Mouse (Mus musculus): ENCODE results near the gene Aldh1a3. TPM values are rescaled to one million over a fixed set of nuclear protein-coding genes. Genes with fewer than 3 reads are reported as not detected.

The Aldh1a3 gene
- polyA plus RNA-seq, 1 experiment from 2014 or later: 27.8 TPM

GRCm38 (mm10) chr7:66346959-66347663 lies 80.2 kb downstream of the Aldh1a3 start:
- H3K9ac ChIP-seq: no peak overlapping the region
- ATAC-seq (ENCODE audit: insufficient number of reproducible peaks, low FRiP score, low TSS enrichment, low read depth): no peak
- no peaks in the 10 kb centered on the region for H3K36me3 ChIP-seq
- 57% methylated on average over 9 of the region's 9 CpGs for WGBS
- no peak overlapping the region for H3K4me2 ChIP-seq (replicated peaks)
- no peaks in the 10 kb centered on the region for H3K27me3 ChIP-seq
- no peaks in the 10 kb centered on the region for H3K9me3 ChIP-seq (replicated peaks)
- no peak overlapping the region for H3K4me3 ChIP-seq (replicated peaks)
- 0 out of 2 replicates have a peak, but pooled peaks cover 2% of the 10 kb centered on the region for H3K4me1 ChIP-seq
- H3K27ac ChIP-seq (replicated peaks): no peak overlapping the region

- ATAC-seq (ENCODE audit: insufficient number of reproducible peaks, low FRiP score, low TSS enrichment, low read depth): no peak
- Histone ChIP-seq H3K4me3 (replicated peaks) (no peak overlapping the region), H3K4me2 (replicated peaks) (no peak overlapping the region), H3K4me1 (0 out of 2 replicates have a peak, but pooled peaks cover 9% of the 10 kb centered on the region), H3K36me3 (no peaks in the 10 kb centered on the region), H3K27me3 (no peaks in the 10 kb centered on the region), H3K9me3 (replicated peaks) (no peaks in the 10 kb centered on the region), H3K27ac (replicated peaks) (no peak overlapping the region), H3K9ac (no peak overlapping the region)
- 79% methylated on average over 5 of the region's 5 CpGs for WGBS
Observed at GRCm38 (mm10) chr7:66343307-66343706, 84.0 kb downstream of the Aldh1a3 start.

- H3K9ac ChIP-seq: no peak overlapping the region
- H3K27me3 ChIP-seq: no peaks in the 10 kb centered on the region
- no peak overlapping the region for H3K4me3 ChIP-seq (replicated peaks)
- H3K9me3 ChIP-seq (replicated peaks): no peaks in the 10 kb centered on the region
- H3K4me2 ChIP-seq (replicated peaks): no peak overlapping the region
- H3K27ac ChIP-seq (replicated peaks): no peak overlapping the region
- WGBS: 77% methylated on average over 6 of the region's 6 CpGs
- no peaks in the 10 kb centered on the region for H3K36me3 ChIP-seq
- no peak for ATAC-seq (ENCODE audit: insufficient number of reproducible peaks, low FRiP score, low TSS enrichment, low read depth)
- 0 out of 2 replicates have a peak, but pooled peaks cover 9% of the 10 kb centered on the region for H3K4me1 ChIP-seq
Observed at GRCm38 (mm10) chr7:66342831-66343230, 84.5 kb downstream of the Aldh1a3 start.

- no peaks in the 10 kb centered on the region for H3K27me3 ChIP-seq
- no peaks in the 10 kb centered on the region for H3K36me3 ChIP-seq
- 0 out of 2 replicates have a peak, but pooled peaks cover 8% of the 10 kb centered on the region for H3K4me1 ChIP-seq
- H3K4me2 ChIP-seq (replicated peaks): no peak overlapping the region
- no peak overlapping the region for H3K4me3 ChIP-seq (replicated peaks)
- no peak overlapping the region for H3K27ac ChIP-seq (replicated peaks)
- H3K9ac ChIP-seq: no peak overlapping the region
- 42% methylated on average over 4 of the region's 4 CpGs for WGBS
- ATAC-seq (ENCODE audit: insufficient number of reproducible peaks, low FRiP score, low TSS enrichment, low read depth): no peak
- no peaks in the 10 kb centered on the region for H3K9me3 ChIP-seq (replicated peaks)
Observed at GRCm38 (mm10) chr7:66342323-66342722, 85.0 kb downstream of the Aldh1a3 start.

Small RNAs within 50 kb of the gene (microRNA-seq; reads per million reads assigned to microRNA genes)
- gene Mir7057 (ENCODE audit: borderline number of aligned reads): not detected

Other genes with a start within 250 kb of the Aldh1a3 start
- not detected in 2 replicates for gene Gm10974, start 61.6 kb downstream of the Aldh1a3 start, polyA plus RNA-seq (2015; fragmentation: Nextera tagmentation; extraction: Ambion mirVana)
- 16.9 TPM in 2 replicates for gene Lrrk1, start 39.2 kb downstream of the Aldh1a3 start, polyA plus RNA-seq (2015; fragmentation: Nextera tagmentation; extraction: Ambion mirVana)

All from embryonic facial prominence, embryonic 15.5 days (tissue).